Mouse (Mus musculus) stomach, embryonic 14.5 days (tissue): ENCODE measurements at regions not wholly inside any gene's neighbourhood (a gene's known extent, or its start where the extent isn't known, plus 50 kb on each side); places are given as distances from the start of the nearest gene placed in this dataset.

Experiments used
- ATAC-seq: fragments of 200-750 bp; cut with Nextera tagmentation; 2 replicates; pipeline ENCODE4 v1.8.0; 2017; ENCODE audit warnings: low read depth, moderate TSS enrichment; ENCODE audit not compliant: insufficient number of reproducible peaks, insufficient read depth, low FRiP score
- H3K27ac ChIP-seq: fragments of 300-500 bp; sonication (generic); 2 replicates; pipeline ENCODE4 v1.5.1; 2014; ENCODE audit warnings: mild to moderate bottlenecking, low read length, moderate library complexity, mixed read lengths
- H3K27me3 ChIP-seq: fragments of 300-500 bp; sonication (generic); 2 replicates; pipeline ENCODE4 v1.6.1; 2014; ENCODE audit warnings: low read length, control low read depth, mixed read lengths; ENCODE audit not compliant: control insufficient read depth, insufficient read depth
- H3K36me3 ChIP-seq: fragments of 300-500 bp; sonication (generic); 2 replicates; pipeline ENCODE4 v1.6.1; 2014; ENCODE audit warnings: mild to moderate bottlenecking, control low read depth, low read length, moderate library complexity, mixed read lengths; ENCODE audit not compliant: control insufficient read depth, insufficient read depth
- H3K4me1 ChIP-seq: fragments of 300-500 bp; sonication (generic); 2 replicates; pipeline ENCODE4 v1.6.1; 2014; ENCODE audit warnings: low read length, control low read depth, mixed read lengths; ENCODE audit not compliant: control insufficient read depth, insufficient read depth
- H3K4me2 ChIP-seq: fragments of 300-500 bp; sonication (generic); replicated peaks from 2 replicates; pipeline ENCODE4 v1.6.1; 2014; ENCODE audit warnings: low read depth, low read length, control low read depth
- H3K4me3 ChIP-seq: fragments of 300-500 bp; sonication (generic); 2 replicates; pipeline ENCODE4 v1.5.1; 2014; ENCODE audit warnings: low read depth, low read length, control low read depth
- H3K9ac ChIP-seq: fragments of 300-500 bp; sonication (generic); replicated peaks from 2 replicates; pipeline ENCODE4 v1.6.1; 2014; ENCODE audit warnings: low read depth, mild to moderate bottlenecking, control low read depth, low read length, moderate library complexity, mixed read lengths
- H3K9me3 ChIP-seq: fragments of 300-500 bp; sonication (generic); 2 replicates; pipeline ENCODE4 v1.6.1; 2016; ENCODE audit warnings: low read depth, low read length, control low read depth; ENCODE audit not compliant: control insufficient read depth
- WGBS: fragments of 180-500 bp; shearing (Covaris S2); extraction: QIAGEN DNeasy Blood & Tissue Kit; methylation state at CpG from one replicate; pipeline ENCODE4 v1.1.7; 2014; 5-methylcytosine and 5-hydroxymethylcytosine counted together

DNA sequence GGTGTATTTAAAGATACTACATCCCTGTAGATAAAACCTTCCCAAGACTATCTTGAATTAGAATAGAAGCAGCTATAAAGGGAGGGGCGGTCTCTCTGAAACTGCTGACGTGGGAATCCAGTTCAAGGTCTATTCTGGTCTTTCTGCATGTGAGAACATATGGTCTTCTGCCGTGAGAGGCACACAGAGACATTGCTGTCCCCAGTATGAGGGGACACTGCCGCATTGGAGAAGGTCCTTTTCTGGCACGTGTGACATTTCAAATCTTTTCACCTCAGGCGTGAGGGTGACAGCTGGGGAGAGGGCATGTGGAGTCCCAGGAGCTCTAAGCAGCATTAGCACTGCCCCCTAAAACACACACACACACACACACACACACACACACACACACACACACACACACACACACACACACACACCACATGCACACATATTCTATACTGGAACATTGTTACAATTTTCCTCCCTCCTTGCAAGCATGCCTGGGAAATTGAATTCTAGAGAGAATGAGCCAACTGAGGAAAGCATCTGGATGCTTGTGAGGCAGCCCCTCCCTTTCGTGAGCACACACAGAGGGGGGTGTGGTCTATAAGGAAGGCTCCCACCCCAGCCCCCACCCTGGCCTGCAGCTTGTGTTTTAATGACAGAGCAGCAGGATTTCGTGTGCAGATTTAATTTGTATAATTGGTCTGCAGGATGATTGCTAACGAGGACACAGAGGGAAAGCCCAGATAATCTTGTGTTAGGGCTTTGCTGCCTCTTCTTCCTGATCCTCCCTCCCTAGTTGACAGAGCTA is 174.5 kb upstream of the Fat4 start:
- Histone ChIP-seq H3K27me3 (no peaks in the 10 kb centered on the region), H3K4me2 (no peak overlapping the region), H3K9me3 (no peaks in the 10 kb centered on the region), H3K4me3 (no peak overlapping the region), H3K9ac (no peak overlapping the region), H3K4me1 (no peaks in the 10 kb centered on the region), H3K27ac (no peak overlapping the region), H3K36me3 (no peaks in the 10 kb centered on the region)
- no peak for ATAC-seq
- WGBS: 33% methylated on average over 9 of the region's 9 CpGs

DNA sequence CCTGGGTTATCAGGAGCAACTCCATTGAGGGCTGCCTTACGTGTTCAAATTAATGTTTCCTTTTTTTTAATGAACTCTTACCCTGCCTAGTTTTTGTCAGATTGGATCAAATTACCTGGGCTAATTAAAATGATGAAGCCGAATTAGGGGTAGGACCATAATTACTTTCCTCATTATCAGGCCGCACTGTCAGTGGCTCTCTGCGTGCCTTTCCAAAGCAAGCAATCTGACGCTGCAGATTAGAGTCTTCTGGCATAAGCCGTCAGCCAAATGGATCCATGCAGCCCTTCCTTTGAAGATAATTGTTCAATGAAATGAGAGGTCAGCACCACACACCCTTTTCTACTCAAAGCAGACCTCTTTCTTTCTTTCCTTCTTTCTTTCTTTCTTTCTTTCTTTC is 175.5 kb upstream of the Fat4 start:
- Histone ChIP-seq H3K4me3 (no peak overlapping the region), H3K4me2 (no peak overlapping the region), H3K4me1 (no peaks in the 10 kb centered on the region), H3K27me3 (no peaks in the 10 kb centered on the region), H3K9ac (no peak overlapping the region), H3K9me3 (no peaks in the 10 kb centered on the region), H3K27ac (no peak overlapping the region), H3K36me3 (no peaks in the 10 kb centered on the region)
- WGBS: 46% methylated on average over 6 of the region's 6 CpGs
- no peak for ATAC-seq

DNA sequence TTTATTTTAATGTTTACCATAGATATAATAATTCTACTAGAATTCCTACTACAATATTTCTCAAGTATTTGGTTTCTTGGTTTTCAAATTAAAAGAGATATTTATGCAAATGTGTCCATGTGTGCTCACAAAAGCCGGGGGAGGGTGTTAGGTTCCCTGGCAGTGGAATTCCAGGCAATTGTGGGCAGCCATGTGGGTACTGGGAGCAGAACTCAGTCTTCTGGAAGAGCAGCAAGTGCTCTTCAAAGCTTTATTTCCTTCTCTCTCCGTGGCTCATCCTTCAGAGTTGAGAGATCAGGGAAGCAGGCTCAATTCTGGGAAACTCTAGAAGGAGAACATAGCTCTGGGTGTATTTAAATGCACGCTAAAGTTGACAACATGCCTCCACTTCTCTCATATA is 178.8 kb upstream of the Fat4 start:
- H3K4me3 ChIP-seq: no peak overlapping the region
- no peaks in the 10 kb centered on the region for H3K4me1 ChIP-seq
- H3K36me3 ChIP-seq: no peaks in the 10 kb centered on the region
- 79% methylated on average over 3 of the region's 3 CpGs for WGBS
- H3K27me3 ChIP-seq: no peaks in the 10 kb centered on the region
- no peak overlapping the region for H3K9ac ChIP-seq
- H3K4me2 ChIP-seq: no peak overlapping the region
- H3K27ac ChIP-seq: no peak overlapping the region
- ATAC-seq: no peak
- H3K9me3 ChIP-seq: no peaks in the 10 kb centered on the region

DNA sequence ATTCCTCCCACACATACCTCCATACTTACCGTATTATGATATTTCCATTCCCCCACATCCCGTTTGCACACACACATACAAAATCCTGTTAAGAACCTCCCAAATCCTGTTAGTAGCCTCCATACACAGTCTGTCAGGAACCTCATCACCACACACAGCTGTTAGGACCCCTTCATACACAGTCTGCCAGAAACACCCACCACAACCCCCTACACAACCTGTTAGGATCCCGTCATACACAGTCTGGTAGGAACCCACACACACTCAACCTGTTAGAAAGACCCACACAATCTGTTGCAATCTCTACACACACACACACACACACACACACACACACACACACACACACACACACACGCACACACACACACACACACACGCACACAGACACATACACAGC is 187.5 kb upstream of the Fat4 start:
- WGBS: 77% methylated on average over 5 of the region's 5 CpGs
- Histone ChIP-seq H3K36me3 (no peaks in the 10 kb centered on the region), H3K4me1 (no peaks in the 10 kb centered on the region), H3K4me2 (no peak overlapping the region), H3K9ac (no peak overlapping the region), H3K9me3 (no peaks in the 10 kb centered on the region), H3K27me3 (no peaks in the 10 kb centered on the region), H3K27ac (no peak overlapping the region), H3K4me3 (no peak overlapping the region)
- ATAC-seq: no peak

GRCm38 (mm10) chr3:38697871-38698270 is 188.9 kb upstream of the Fat4 start:
- H3K4me2 ChIP-seq: no peak overlapping the region
- WGBS: 45% methylated on average over 8 of the region's 8 CpGs
- no peak overlapping the region for H3K4me3 ChIP-seq
- H3K27me3 ChIP-seq: no peaks in the 10 kb centered on the region
- H3K27ac ChIP-seq: peak overlapping the region; percentile 63; the same call in 1 of the 2 replicates
- no peaks in the 10 kb centered on the region for H3K9me3 ChIP-seq
- no peaks in the 10 kb centered on the region for H3K36me3 ChIP-seq
- no peak overlapping the region for H3K9ac ChIP-seq
- no peak; the same call in 1 of the 2 replicates for ATAC-seq
- no peaks in the 10 kb centered on the region for H3K4me1 ChIP-seq

- Histone ChIP-seq H3K9me3 (no peaks in the 10 kb centered on the region), H3K4me3 (no peak overlapping the region), H3K4me1 (no peaks in the 10 kb centered on the region), H3K27ac (0 out of 2 replicates have a peak overlapping the region, but pooled peaks have one; percentile 10), H3K27me3 (no peaks in the 10 kb centered on the region), H3K36me3 (no peaks in the 10 kb centered on the region), H3K4me2 (no peak overlapping the region), H3K9ac (no peak overlapping the region)
- no peak for ATAC-seq
- WGBS: 74% methylated on average over 2 of the region's 2 CpGs
These were observed 189.4 kb upstream of the Fat4 start for GRCm38 (mm10) chr3:38697349-38697748.

DNA sequence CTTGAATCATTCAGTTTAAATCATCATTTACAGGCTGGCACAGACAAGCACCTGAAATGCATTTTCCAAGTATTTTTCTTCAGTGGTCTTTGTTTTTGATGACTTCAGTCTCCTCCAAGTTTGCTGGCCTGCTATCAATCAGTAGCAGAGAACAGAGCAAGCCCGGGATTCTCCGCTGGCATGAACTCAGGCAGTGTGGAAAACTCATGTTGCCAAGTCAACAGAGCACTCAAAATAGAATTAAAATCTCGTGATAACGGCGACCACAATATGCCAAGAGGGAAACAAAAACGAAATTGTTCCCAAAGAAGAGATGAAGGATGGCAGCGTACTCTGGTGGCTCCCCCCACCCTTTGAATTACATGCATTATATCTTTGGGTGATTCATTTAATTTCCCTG is 190.9 kb upstream of the Fat4 start:
- no peak for ATAC-seq
- Histone ChIP-seq H3K9me3 (no peaks in the 10 kb centered on the region), H3K4me3 (no peak overlapping the region), H3K9ac (no peak overlapping the region), H3K36me3 (no peaks in the 10 kb centered on the region), H3K27me3 (no peaks in the 10 kb centered on the region), H3K4me2 (no peak overlapping the region), H3K4me1 (no peaks in the 10 kb centered on the region), H3K27ac (no peak overlapping the region)
- 85% methylated on average over 7 of the region's 7 CpGs for WGBS

- H3K27ac ChIP-seq: no peak overlapping the region
- ATAC-seq: no peak
- H3K27me3 ChIP-seq: no peaks in the 10 kb centered on the region
- no peak overlapping the region for H3K9ac ChIP-seq
- no peaks in the 10 kb centered on the region for H3K4me1 ChIP-seq
- no peak overlapping the region for H3K4me3 ChIP-seq
- no peaks in the 10 kb centered on the region for H3K9me3 ChIP-seq
- no peak overlapping the region for H3K4me2 ChIP-seq
- H3K36me3 ChIP-seq: no peaks in the 10 kb centered on the region
These were observed 194.0 kb upstream of the Fat4 start for GRCm38 (mm10) chr3:38692768-38693167.
